Mouse (Mus musculus) forebrain, embryonic 10.5 days (tissue): ENCODE measurements around the gene Zfhx3. TPM values are rescaled to one million over a fixed set of nuclear protein-coding genes. Genes with fewer than 3 reads are reported as not detected.

ENCODE experiments used
- DNase-seq: peaks from one replicate; pipeline ENCODE4 v3.0.0-alpha.2; 2017; ENCODE audit warnings: low spot score; ENCODE audit errors: extremely low spot score
- H3K27ac ChIP-seq: fragments of 300-500 bp; sonication (generic); 2 replicates; pipeline ENCODE4 v1.5.1; 2016; ENCODE audit warnings: mild to moderate bottlenecking
- H3K27me3 ChIP-seq: fragments of 300-500 bp; sonication (generic); 2 replicates; pipeline ENCODE4 v1.6.1; 2016; ENCODE audit warnings: mild to moderate bottlenecking; ENCODE audit not compliant: poor library complexity, severe bottlenecking
- H3K36me3 ChIP-seq: fragments of 300-500 bp; sonication (generic); replicated peaks from 2 replicates; pipeline ENCODE4 v1.6.1; 2016; ENCODE audit warnings: mild to moderate bottlenecking, moderate library complexity
- H3K4me1 ChIP-seq: fragments of 300-500 bp; sonication (generic); 2 replicates; pipeline ENCODE4 v1.6.1; 2016
- H3K4me3 ChIP-seq: fragments of 300-500 bp; sonication (generic); 2 replicates; pipeline ENCODE4 v1.5.1; 2016; ENCODE audit warnings: mild to moderate bottlenecking, moderate library complexity
- H3K9me3 ChIP-seq: fragments of 300-500 bp; sonication (generic); 2 replicates; pipeline ENCODE4 v1.6.1; 2016; ENCODE audit warnings: mild to moderate bottlenecking, moderate library complexity
- WGBS: fragments of 180-500 bp; shearing (Covaris S2); methylation state at CpG from one replicate; pipeline ENCODE4 v1.1.7; 2016; 5-methylcytosine and 5-hydroxymethylcytosine counted together
- polyA plus RNA-seq: library from polyadenylated mRNA; unstranded; fragments of >200 nt; fragmentation: Nextera tagmentation; extraction: Ambion mirVana; gene quantifications from 2 replicates; pipeline ENCODE4 v1.2.1, GENCODE M21; 2016

The Zfhx3 gene
- polyA plus RNA-seq, 1 experiment from 2014 or later, result 11.4 TPM

GRCm38 (mm10) chr8:108869420-108869819, 927.0 kb downstream of the Zfhx3 start:
- Histone ChIP-seq H3K4me1 (peaks cover 25% of the 10 kb centered on the region), H3K36me3 (peaks cover 25% of the 10 kb centered on the region), H3K27me3 (no peaks in the 10 kb centered on the region), H3K27ac (no peak overlapping the region), H3K4me3 (no peak overlapping the region), H3K9me3 (peaks cover 3% of the 10 kb centered on the region; the same call in 1 of the 2 replicates)
- 92% methylated on average over 3 of the region's 3 CpGs for WGBS
- no peak for DNase-seq

- H3K4me3 ChIP-seq, result no peak overlapping the region
- H3K36me3 ChIP-seq, result peaks cover 28% of the 10 kb centered on the region
- H3K4me1 ChIP-seq, result peaks cover 25% of the 10 kb centered on the region
- H3K27ac ChIP-seq, result no peak overlapping the region
- WGBS, result 89% methylated on average over 5 of the region's 5 CpGs
- H3K27me3 ChIP-seq, result no peaks in the 10 kb centered on the region
- H3K9me3 ChIP-seq, result peaks cover 3% of the 10 kb centered on the region; the same call in 1 of the 2 replicates
- DNase-seq, result no peak
These were observed 927.5 kb downstream of the Zfhx3 start for GRCm38 (mm10) chr8:108869935-108870334.

- DNase-seq, result no peak
- no peak overlapping the region for H3K27ac ChIP-seq
- H3K4me1 ChIP-seq, result peaks cover 23% of the 10 kb centered on the region
- H3K27me3 ChIP-seq, result no peaks in the 10 kb centered on the region
- H3K36me3 ChIP-seq, result peaks cover 28% of the 10 kb centered on the region
- 97% methylated on average over 3 of the region's 3 CpGs for WGBS
- H3K9me3 ChIP-seq, result peaks cover 3% of the 10 kb centered on the region; the same call in 1 of the 2 replicates
- H3K4me3 ChIP-seq, result no peak overlapping the region
These were observed 927.9 kb downstream of the Zfhx3 start for GRCm38 (mm10) chr8:108870371-108870770.

- no peak overlapping the region for H3K4me3 ChIP-seq
- H3K27me3 ChIP-seq, result no peaks in the 10 kb centered on the region
- H3K4me1 ChIP-seq, result no peaks in the 10 kb centered on the region
- WGBS, result 89% methylated on average over 5 of the region's 5 CpGs
- peaks cover 31% of the 10 kb centered on the region for H3K36me3 ChIP-seq
- peaks cover 3% of the 10 kb centered on the region; the same call in 1 of the 2 replicates for H3K9me3 ChIP-seq
- no peak overlapping the region for H3K27ac ChIP-seq
- no peak for DNase-seq
These were observed 933.3 kb downstream of the Zfhx3 start for GRCm38 (mm10) chr8:108875722-108876121.

- no peak for DNase-seq
- H3K9me3 ChIP-seq, result no peaks in the 10 kb centered on the region
- peaks cover 25% of the 10 kb centered on the region for H3K4me1 ChIP-seq
- peaks cover 26% of the 10 kb centered on the region; the same call in 1 of the 2 replicates for H3K27me3 ChIP-seq
- no peak overlapping the region for H3K4me3 ChIP-seq
- 93% methylated on average over 6 of the region's 6 CpGs for WGBS
- H3K36me3 ChIP-seq, result peaks cover 33% of the 10 kb centered on the region
- no peak overlapping the region for H3K27ac ChIP-seq
These were observed 937.7 kb downstream of the Zfhx3 start for GRCm38 (mm10) chr8:108880101-108880500.

- DNase-seq, result no peak
- peaks cover 37% of the 10 kb centered on the region for H3K4me1 ChIP-seq
- peaks cover 26% of the 10 kb centered on the region; the same call in 1 of the 2 replicates for H3K27me3 ChIP-seq
- 95% methylated on average over 7 of the region's 7 CpGs for WGBS
- no peak overlapping the region for H3K4me3 ChIP-seq
- no peak overlapping the region for H3K27ac ChIP-seq
- H3K9me3 ChIP-seq, result no peaks in the 10 kb centered on the region
- peaks cover 33% of the 10 kb centered on the region for H3K36me3 ChIP-seq
These were observed 938.9 kb downstream of the Zfhx3 start for GRCm38 (mm10) chr8:108881336-108881735.

GRCm38 (mm10) chr8:108882073-108882472, 939.6 kb downstream of the Zfhx3 start:
- no peak for DNase-seq
- H3K27ac ChIP-seq, result no peak overlapping the region
- peaks cover 45% of the 10 kb centered on the region for H3K4me1 ChIP-seq
- peaks cover 30% of the 10 kb centered on the region for H3K36me3 ChIP-seq
- H3K27me3 ChIP-seq, result peaks cover 31% of the 10 kb centered on the region
- 88% methylated on average over 9 of the region's 9 CpGs for WGBS
- no peak overlapping the region for H3K4me3 ChIP-seq
- no peaks in the 10 kb centered on the region for H3K9me3 ChIP-seq

- peaks cover 57% of the 10 kb centered on the region for H3K4me1 ChIP-seq
- H3K36me3 ChIP-seq, result peaks cover 27% of the 10 kb centered on the region
- H3K27me3 ChIP-seq, result peaks cover 44% of the 10 kb centered on the region
- H3K4me3 ChIP-seq, result no peak overlapping the region
- H3K27ac ChIP-seq, result no peak overlapping the region
- no peak for DNase-seq
- WGBS, result 97% methylated on average over 6 of the region's 6 CpGs
- H3K9me3 ChIP-seq, result no peaks in the 10 kb centered on the region
These were observed 940.9 kb downstream of the Zfhx3 start for GRCm38 (mm10) chr8:108883381-108883780.

- WGBS, result 61% methylated on average over 4 of the region's 4 CpGs
- Histone ChIP-seq H3K4me1 (peaks cover 73% of the 10 kb centered on the region), H3K27me3 (peaks cover 53% of the 10 kb centered on the region), H3K27ac (peak overlapping the region; percentile 61; the same call in 1 of the 2 replicates), H3K36me3 (peaks cover 19% of the 10 kb centered on the region), H3K4me3 (no peak overlapping the region), H3K9me3 (no peaks in the 10 kb centered on the region)
- DNase-seq, result no peak
These were observed 942.5 kb downstream of the Zfhx3 start for GRCm38 (mm10) chr8:108884947-108885346.

- peaks cover 78% of the 10 kb centered on the region for H3K4me1 ChIP-seq
- no peak overlapping the region for H3K4me3 ChIP-seq
- peaks cover 58% of the 10 kb centered on the region for H3K27me3 ChIP-seq
- H3K27ac ChIP-seq, result peak overlapping the region; percentile 61; the same call in 1 of the 2 replicates
- peaks cover 19% of the 10 kb centered on the region for H3K36me3 ChIP-seq
- H3K9me3 ChIP-seq, result no peaks in the 10 kb centered on the region
- WGBS, result 53% methylated on average over 14 of the region's 14 CpGs
- DNase-seq, result no peak
These were observed 943.0 kb downstream of the Zfhx3 start for GRCm38 (mm10) chr8:108885450-108885849.

- H3K4me1 ChIP-seq, result peaks cover 82% of the 10 kb centered on the region
- WGBS, result 40% methylated on average over 12 of the region's 12 CpGs
These were observed 943.4 kb downstream of the Zfhx3 start for GRCm38 (mm10) chr8:108885861-108886260.

GRCm38 (mm10) chr8:108886599-108887255, 944.3 kb downstream of the Zfhx3 start:
- H3K27me3 ChIP-seq, result peaks cover 68% of the 10 kb centered on the region
- H3K36me3 ChIP-seq, result peaks cover 18% of the 10 kb centered on the region
- peak overlapping the region; percentile 26; the same call in 1 of the 2 replicates for H3K27ac ChIP-seq
- H3K4me1 ChIP-seq, result peaks cover 83% of the 10 kb centered on the region
- H3K9me3 ChIP-seq, result no peaks in the 10 kb centered on the region
- peak; percentile 74 for DNase-seq
- peak overlapping the region; percentile 24; the same call in 1 of the 2 replicates for H3K4me3 ChIP-seq
- WGBS, result 27% methylated on average over 12 of the region's 12 CpGs

More at GRCm38 (mm10) chr8:108885861-108886260, 943.4 kb downstream of the Zfhx3 start:
- H3K27me3 ChIP-seq, result peaks cover 62% of the 10 kb centered on the region
- H3K27ac ChIP-seq, result 0 out of 2 replicates have a peak overlapping the region, but pooled peaks have one; percentile 61
- peaks cover 19% of the 10 kb centered on the region for H3K36me3 ChIP-seq
- DNase-seq, result no peak
- no peak overlapping the region for H3K4me3 ChIP-seq
- no peaks in the 10 kb centered on the region for H3K9me3 ChIP-seq

GRCm38 (mm10) chr8:108887256-108887615, 944.8 kb downstream of the Zfhx3 start:
- Histone ChIP-seq H3K27me3 (peaks cover 71% of the 10 kb centered on the region), H3K9me3 (no peaks in the 10 kb centered on the region), H3K4me1 (peaks cover 78% of the 10 kb centered on the region), H3K36me3 (peaks cover 13% of the 10 kb centered on the region; the same call in 1 of the 2 replicates), H3K4me3 (no peak overlapping the region; the same call in 1 of the 2 replicates), H3K27ac (peak overlapping the region; percentile 26; the same call in 1 of the 2 replicates)
- 75% methylated on average over 14 of the region's 14 CpGs for WGBS
- no peak for DNase-seq
